Mouse (Mus musculus) liver, postnatal 0 days (tissue): ENCODE data around the gene D1Pas1. TPM values are rescaled to one million over a fixed set of nuclear protein-coding genes. Genes with fewer than 3 reads are reported as not detected.

Experiments used
- ATAC-seq: fragments of 200-750 bp; cut with Nextera tagmentation; 2 replicates; pipeline ENCODE4 v1.8.0; 2017; ENCODE audit warnings: mild to moderate bottlenecking, moderate library complexity
- DNase-seq: peaks from one replicate; pipeline ENCODE4 v3.0.0-alpha.2; 2016
- H3K27ac ChIP-seq: fragments of 300-500 bp; sonication (generic); 2 replicates; pipeline ENCODE4 v1.5.1; 2014; ENCODE audit warnings: antibody characterized with exemption, moderate library complexity, mild to moderate bottlenecking, low read depth
- H3K27me3 ChIP-seq: fragments of 300-500 bp; sonication (generic); 2 replicates; pipeline ENCODE4 v1.6.1; 2014; ENCODE audit warnings: low read length, control low read depth, mixed read lengths; ENCODE audit not compliant: insufficient read depth
- H3K36me3 ChIP-seq: fragments of 300-500 bp; sonication (generic); replicated peaks from 2 replicates; pipeline ENCODE4 v1.6.1; 2014; ENCODE audit warnings: mild to moderate bottlenecking, control low read depth, low read length, moderate library complexity, mixed read lengths; ENCODE audit not compliant: insufficient read depth
- H3K4me1 ChIP-seq: fragments of 300-500 bp; sonication (generic); 2 replicates; pipeline ENCODE4 v1.6.1; 2014; ENCODE audit warnings: antibody characterized with exemption, mild to moderate bottlenecking, control low read depth; ENCODE audit not compliant: insufficient read depth
- H3K4me2 ChIP-seq: fragments of 300-500 bp; sonication (generic); 2 replicates; pipeline ENCODE4 v1.6.1; 2014; ENCODE audit warnings: low read depth, mild to moderate bottlenecking, low read length, moderate library complexity, mixed read lengths
- H3K4me3 ChIP-seq: fragments of 300-500 bp; sonication (generic); 2 replicates; pipeline ENCODE4 v1.5.1; 2014; ENCODE audit warnings: low read depth, low read length
- H3K9ac ChIP-seq: fragments of 300-500 bp; sonication (generic); replicated peaks from 2 replicates; pipeline ENCODE4 v1.6.1; 2014; ENCODE audit warnings: mild to moderate bottlenecking, moderate library complexity
- H3K9me3 ChIP-seq: fragments of 300-500 bp; sonication (generic); 2 replicates; pipeline ENCODE4 v1.6.1; 2016; ENCODE audit warnings: mild to moderate bottlenecking, control low read depth, low read length, mixed read lengths
- CTCF ChIP-seq: sonication (generic); IDR thresholded peaks from 2 replicates; pipeline ENCODE4 v1.5.1; 2016; ENCODE audit warnings: antibody characterized with exemption, low read depth
- EP300 ChIP-seq: IDR thresholded peaks from 2 replicates; pipeline ENCODE4 v1.6.1; 2016; ENCODE audit warnings: antibody characterized with exemption, low read depth, mild to moderate bottlenecking
- WGBS: fragments of 180-500 bp; shearing (Covaris S2); extraction: QIAGEN DNeasy Blood & Tissue Kit; methylation state at CpG from one replicate; pipeline ENCODE4 v1.1.7; 2014; ENCODE audit not compliant: insufficient replicate concordance; 5-methylcytosine and 5-hydroxymethylcytosine counted together
- polyA plus RNA-seq: library from polyadenylated mRNA; unstranded; fragments of >200 nt; fragmentation: Nextera tagmentation; extraction: Ambion mirVana; gene quantifications from 2 replicates; pipeline ENCODE4 v1.2.1, GENCODE M21; 2015

D1Pas1 gene
- polyA plus RNA-seq, 1 experiment from 2014 or later, result not detected

- Histone ChIP-seq H3K27me3 (no peaks in the 10 kb centered on the region), H3K4me2 (no peak overlapping the region), H3K27ac (no peak overlapping the region), H3K4me1 (no peaks in the 10 kb centered on the region), H3K4me3 (no peak overlapping the region), H3K36me3 (no peaks in the 10 kb centered on the region), H3K9ac (no peak overlapping the region), H3K9me3 (no peaks in the 10 kb centered on the region)
- ATAC-seq (no peak), DNase-seq (no peak)
- 86% methylated on average over 21 of the region's 21 CpGs for WGBS
- TF ChIP-seq CTCF, result no peak
- no peak for TF ChIP-seq EP300
Observed at GRCm38 (mm10) chr1:186997596-186998304, 30.5 kb downstream of the D1Pas1 start.

DNA sequence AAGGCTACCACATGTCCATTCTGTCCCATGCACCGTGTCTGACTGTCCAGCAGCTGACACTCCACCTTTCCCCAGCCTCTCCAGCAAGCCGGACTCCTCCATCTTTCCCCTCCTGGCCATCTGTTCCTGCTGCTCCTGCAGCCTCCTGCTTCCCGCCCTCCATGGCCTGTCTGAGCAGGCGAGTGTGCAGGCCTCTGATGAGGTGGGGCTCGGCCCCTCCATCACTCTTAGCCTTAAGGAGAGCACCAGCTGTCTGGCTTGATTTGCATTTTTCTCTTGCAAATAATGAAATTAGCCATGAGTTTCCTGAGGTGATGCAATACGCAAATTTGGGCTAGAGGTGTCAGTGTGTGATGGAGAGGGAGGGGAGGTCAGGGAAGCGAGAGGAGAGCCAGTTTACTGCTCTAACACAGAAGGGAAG, 36.2 kb downstream of the D1Pas1 start:
- ATAC-seq (no peak), DNase-seq (no peak)
- Histone ChIP-seq H3K27me3 (no peaks in the 10 kb centered on the region), H3K4me1 (no peaks in the 10 kb centered on the region), H3K9ac (no peak overlapping the region), H3K4me3 (no peak overlapping the region), H3K27ac (no peak overlapping the region), H3K9me3 (no peaks in the 10 kb centered on the region), H3K36me3 (no peaks in the 10 kb centered on the region), H3K4me2 (no peak overlapping the region)
- TF ChIP-seq CTCF, result no peak
- no peak for TF ChIP-seq EP300
- 72% methylated on average over 7 of the region's 7 CpGs for WGBS

- 74% methylated on average over 1 of the region's 1 CpGs for WGBS
- Histone ChIP-seq H3K36me3 (no peaks in the 10 kb centered on the region), H3K4me3 (no peak overlapping the region), H3K27me3 (no peaks in the 10 kb centered on the region), H3K4me2 (no peak overlapping the region), H3K27ac (no peak overlapping the region), H3K4me1 (no peaks in the 10 kb centered on the region), H3K9ac (no peak overlapping the region), H3K9me3 (no peaks in the 10 kb centered on the region)
- DNase-seq (no peak), ATAC-seq (no peak)
- no peak for TF ChIP-seq EP300
- TF ChIP-seq CTCF, result no peak
Observed at GRCm38 (mm10) chr1:187004306-187004705, 37.1 kb downstream of the D1Pas1 start.

DNA sequence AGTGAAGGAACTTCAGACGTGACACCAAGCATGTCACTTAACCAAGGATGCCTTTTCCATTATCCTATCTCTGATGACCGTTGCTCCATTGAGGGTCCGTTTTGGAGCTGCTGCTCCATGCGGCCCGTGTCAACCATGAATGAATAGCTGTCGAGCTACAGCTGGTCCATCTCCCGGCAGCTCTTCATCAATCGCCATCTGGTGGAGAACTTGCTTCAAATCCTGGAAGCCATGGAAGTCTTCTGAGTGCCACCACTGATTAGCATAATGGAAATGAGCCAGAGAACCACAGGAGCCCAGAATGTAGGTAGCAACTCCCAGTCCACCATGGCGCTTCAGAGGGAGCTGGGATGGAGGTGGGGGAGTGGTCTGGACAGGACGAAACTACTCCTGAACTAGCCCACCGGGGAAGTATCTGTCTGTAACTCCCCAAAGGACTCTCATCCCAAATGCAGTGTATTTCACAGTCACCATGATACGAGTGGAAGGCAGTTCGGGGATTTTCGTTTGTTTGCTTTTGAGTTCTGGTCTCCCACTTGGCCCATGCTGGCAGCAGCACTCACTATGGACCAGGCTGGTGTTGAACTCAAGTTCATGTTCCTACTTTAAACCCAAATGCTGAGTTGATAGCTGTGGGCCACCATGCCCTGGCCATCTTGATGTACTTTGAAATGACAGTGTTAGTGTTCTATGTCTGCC, 39.2 kb downstream of the D1Pas1 start:
- H3K27me3 ChIP-seq, result no peaks in the 10 kb centered on the region
- no peak overlapping the region for H3K4me2 ChIP-seq
- H3K27ac ChIP-seq, result no peak overlapping the region
- no peak for DNase-seq
- H3K36me3 ChIP-seq, result no peaks in the 10 kb centered on the region
- TF ChIP-seq CTCF (no peak), EP300 (no peak)
- no peaks in the 10 kb centered on the region for H3K9me3 ChIP-seq
- H3K4me3 ChIP-seq, result no peak overlapping the region
- 82% methylated on average over 14 of the region's 14 CpGs for WGBS
- H3K4me1 ChIP-seq, result no peaks in the 10 kb centered on the region
- no peak overlapping the region for H3K9ac ChIP-seq
- no peak for ATAC-seq

GRCm38 (mm10) chr1:187008236-187008635, 41.0 kb downstream of the D1Pas1 start:
- Histone ChIP-seq H3K36me3 (no peaks in the 10 kb centered on the region), H3K27ac (no peak overlapping the region), H3K4me1 (no peaks in the 10 kb centered on the region), H3K9ac (no peak overlapping the region), H3K9me3 (no peaks in the 10 kb centered on the region), H3K27me3 (no peaks in the 10 kb centered on the region), H3K4me3 (no peak overlapping the region), H3K4me2 (no peak overlapping the region)
- ATAC-seq (no peak), DNase-seq (no peak)
- WGBS, result 87% methylated on average over 7 of the region's 7 CpGs
- no peak for TF ChIP-seq CTCF
- no peak for TF ChIP-seq EP300

- Histone ChIP-seq H3K27ac (no peak overlapping the region), H3K27me3 (no peaks in the 10 kb centered on the region), H3K4me1 (no peaks in the 10 kb centered on the region), H3K36me3 (no peaks in the 10 kb centered on the region), H3K9me3 (no peaks in the 10 kb centered on the region), H3K4me3 (no peak overlapping the region), H3K9ac (no peak overlapping the region), H3K4me2 (no peak overlapping the region)
- no peak for TF ChIP-seq EP300
- no peak for TF ChIP-seq CTCF
- ATAC-seq (no peak), DNase-seq (no peak)
- 74% methylated on average over 11 of the region's 11 CpGs for WGBS
Observed at GRCm38 (mm10) chr1:187010071-187010470, 42.9 kb downstream of the D1Pas1 start.
